Mouse (Mus musculus) stomach, embryonic 14.5 days (tissue): Measurements from ENCODE around the gene Vmn1r159. TPM values are rescaled to one million over a fixed set of nuclear protein-coding genes. Genes with fewer than 3 reads are reported as not detected.
"Not testable (repeated sequence)": the region's sequence is repeated elsewhere in the genome, so short reads cannot be mapped to it uniquely, and the experiment has no call there.

ENCODE experiments used
- ATAC-seq: fragments of 200-750 bp; cut with Nextera tagmentation; 2 replicates; pipeline ENCODE4 v1.8.0; 2017; ENCODE audit warnings: low read depth, moderate TSS enrichment; ENCODE audit not compliant: insufficient number of reproducible peaks, insufficient read depth, low FRiP score
- H3K27ac ChIP-seq: fragments of 300-500 bp; sonication (generic); 2 replicates; pipeline ENCODE4 v1.5.1; 2014; ENCODE audit warnings: mild to moderate bottlenecking, low read length, moderate library complexity, mixed read lengths
- H3K27me3 ChIP-seq: fragments of 300-500 bp; sonication (generic); 2 replicates; pipeline ENCODE4 v1.6.1; 2014; ENCODE audit warnings: low read length, control low read depth, mixed read lengths; ENCODE audit not compliant: control insufficient read depth, insufficient read depth
- H3K36me3 ChIP-seq: fragments of 300-500 bp; sonication (generic); 2 replicates; pipeline ENCODE4 v1.6.1; 2014; ENCODE audit warnings: mild to moderate bottlenecking, control low read depth, low read length, moderate library complexity, mixed read lengths; ENCODE audit not compliant: control insufficient read depth, insufficient read depth
- H3K4me1 ChIP-seq: fragments of 300-500 bp; sonication (generic); 2 replicates; pipeline ENCODE4 v1.6.1; 2014; ENCODE audit warnings: low read length, control low read depth, mixed read lengths; ENCODE audit not compliant: control insufficient read depth, insufficient read depth
- H3K4me2 ChIP-seq: fragments of 300-500 bp; sonication (generic); replicated peaks from 2 replicates; pipeline ENCODE4 v1.6.1; 2014; ENCODE audit warnings: low read depth, low read length, control low read depth
- H3K4me3 ChIP-seq: fragments of 300-500 bp; sonication (generic); 2 replicates; pipeline ENCODE4 v1.5.1; 2014; ENCODE audit warnings: low read depth, low read length, control low read depth
- H3K9ac ChIP-seq: fragments of 300-500 bp; sonication (generic); replicated peaks from 2 replicates; pipeline ENCODE4 v1.6.1; 2014; ENCODE audit warnings: low read depth, mild to moderate bottlenecking, control low read depth, low read length, moderate library complexity, mixed read lengths
- H3K9me3 ChIP-seq: fragments of 300-500 bp; sonication (generic); 2 replicates; pipeline ENCODE4 v1.6.1; 2016; ENCODE audit warnings: low read depth, low read length, control low read depth; ENCODE audit not compliant: control insufficient read depth
- WGBS: fragments of 180-500 bp; shearing (Covaris S2); extraction: QIAGEN DNeasy Blood & Tissue Kit; methylation state at CpG from one replicate; pipeline ENCODE4 v1.1.7; 2014; 5-methylcytosine and 5-hydroxymethylcytosine counted together
- polyA plus RNA-seq: library from polyadenylated mRNA; unstranded; fragments of >200 nt; fragmentation: Nextera tagmentation; extraction: Ambion mirVana; gene quantifications from 2 replicates; pipeline ENCODE4 v1.2.1, GENCODE M21; 2014

Gene Vmn1r159
- polyA plus RNA-seq = not detected in 2 replicates

DNA sequence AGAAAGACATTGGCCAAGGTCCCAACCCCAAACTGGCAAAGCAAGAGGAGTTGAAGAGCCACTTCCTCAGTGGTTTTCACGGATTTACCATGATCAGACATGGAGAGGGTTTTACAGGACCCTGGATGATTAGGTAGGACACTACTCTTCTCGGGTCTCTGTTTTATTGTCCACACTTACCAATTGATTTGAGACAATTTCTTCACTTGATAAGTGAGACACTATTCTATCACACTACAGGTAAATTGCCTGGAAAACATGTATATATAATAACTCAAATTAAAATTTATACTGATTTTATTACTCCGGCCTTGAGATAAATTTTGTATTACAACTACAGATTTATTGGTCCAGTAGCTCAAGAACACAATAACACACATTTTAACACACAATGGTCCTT is at the start of gene Vmn1r159:
Vmn1r159 (minus strand) TSS at position 101 of the 400 bp plus-strand sequence.
- not testable (repeated sequence) for H3K27ac ChIP-seq, H3K4me3 ChIP-seq, H3K4me2 ChIP-seq, H3K4me1 ChIP-seq, ATAC-seq, H3K9me3 ChIP-seq, H3K36me3 ChIP-seq, H3K27me3 ChIP-seq, H3K9ac ChIP-seq
- 68% methylated on average over 2 of the region's 3 CpGs for WGBS

DNA sequence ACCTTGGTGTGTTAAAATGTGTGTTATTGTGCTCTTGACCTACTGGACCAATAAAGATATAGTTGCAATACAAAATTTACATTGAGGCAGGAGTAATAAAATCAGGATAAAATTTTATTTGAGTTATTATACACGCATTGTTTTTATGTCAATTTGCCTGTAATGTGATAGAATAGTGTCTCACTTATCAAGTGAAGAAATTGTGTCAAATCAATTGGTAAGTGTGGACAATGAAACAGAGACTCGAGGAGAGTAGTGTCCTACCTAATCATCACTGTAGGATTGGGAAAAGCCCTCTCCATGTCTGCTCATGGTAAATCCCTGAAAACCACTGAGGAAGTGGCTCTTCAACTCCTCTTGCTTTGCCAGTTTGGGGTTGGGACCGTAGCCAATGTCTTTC is 27.5 kb upstream of the Vmn1r159 start, which contains the start of gene Vmn1r160:
Vmn1r160 (plus strand) TSS at position 301 of the 400 bp plus-strand sequence.
- H3K27ac ChIP-seq, H3K36me3 ChIP-seq, H3K27me3 ChIP-seq, H3K4me1 ChIP-seq, H3K9ac ChIP-seq, H3K9me3 ChIP-seq, ATAC-seq, H3K4me3 ChIP-seq, H3K4me2 ChIP-seq: not testable (repeated sequence)
- 46% methylated on average over 1 of the region's 3 CpGs for WGBS

Other genes with a start within 250 kb of the Vmn1r159 start
- not detected in 2 replicates for gene Vmn1r155, start 185.6 kb downstream of the Vmn1r159 start, polyA plus RNA-seq
- gene Gm8693, start 151.3 kb downstream of the Vmn1r159 start, polyA plus RNA-seq = not detected in 2 replicates
- gene Gm4567, start 123.9 kb downstream of the Vmn1r159 start, polyA plus RNA-seq = not detected in 2 replicates
- not detected in 2 replicates for gene Vmn1r157, start 81.9 kb downstream of the Vmn1r159 start, polyA plus RNA-seq
- gene Vmn1r158, start 52.8 kb downstream of the Vmn1r159 start, polyA plus RNA-seq = not detected in 2 replicates
- not detected in 2 replicates for gene Vmn1r160, start 27.6 kb upstream of the Vmn1r159 start, polyA plus RNA-seq
- not detected in 2 replicates for gene Gm4214, start 141.1 kb upstream of the Vmn1r159 start, polyA plus RNA-seq
- gene Gm4216, start 176.3 kb upstream of the Vmn1r159 start, polyA plus RNA-seq = not detected in 2 replicates
- gene Vmn1r163, start 211.9 kb upstream of the Vmn1r159 start, polyA plus RNA-seq = not detected in 2 replicates
- gene Gm8720, start 223.9 kb upstream of the Vmn1r159 start, polyA plus RNA-seq = not detected in 2 replicates